Mouse (Mus musculus) forebrain, postnatal 0 days (tissue): ENCODE data around the gene Srpk1. TPM values are rescaled to one million over a fixed set of nuclear protein-coding genes. Genes with fewer than 3 reads are reported as not detected.

Experiments
- ATAC-seq: fragments of 200-750 bp; cut with Nextera tagmentation; 2 replicates; pipeline ENCODE4 v1.8.0; 2017; ENCODE audit warnings: mild to moderate bottlenecking, moderate library complexity
- DNase-seq: peaks from one replicate; pipeline ENCODE4 v3.0.0-alpha.2; 2015
- H3K27ac ChIP-seq: fragments of 300-500 bp; sonication (generic); 2 replicates; pipeline ENCODE4 v1.5.1; 2014; ENCODE audit warnings: low read depth, mild to moderate bottlenecking, antibody characterized with exemption, low read length, moderate library complexity, mixed read lengths
- H3K27me3 ChIP-seq: fragments of 300-500 bp; sonication (generic); 2 replicates; pipeline ENCODE4 v1.6.1; 2014; ENCODE audit warnings: mild to moderate bottlenecking, low read length, mixed read lengths; ENCODE audit not compliant: insufficient read depth
- H3K36me3 ChIP-seq: fragments of 300-500 bp; sonication (generic); 2 replicates; pipeline ENCODE4 v1.6.1; 2014; ENCODE audit warnings: mild to moderate bottlenecking, moderate library complexity; ENCODE audit not compliant: insufficient read depth
- H3K4me1 ChIP-seq: fragments of 300-500 bp; sonication (generic); 2 replicates; pipeline ENCODE4 v1.6.1; 2014; ENCODE audit warnings: antibody characterized with exemption; ENCODE audit not compliant: insufficient read depth
- H3K4me2 ChIP-seq: fragments of 300-500 bp; sonication (generic); 2 replicates; pipeline ENCODE4 v1.6.1; 2014; ENCODE audit warnings: low read depth, mild to moderate bottlenecking, moderate library complexity
- H3K4me3 ChIP-seq: fragments of 300-500 bp; sonication (generic); 2 replicates; pipeline ENCODE4 v1.5.1; 2014; ENCODE audit warnings: low read depth, low read length, mixed read lengths
- H3K9ac ChIP-seq: fragments of 300-500 bp; sonication (generic); 2 replicates; pipeline ENCODE4 v1.6.1; 2014; ENCODE audit warnings: mild to moderate bottlenecking
- H3K9me3 ChIP-seq: fragments of 300-500 bp; sonication (generic); 2 replicates; pipeline ENCODE4 v1.6.1; 2016; ENCODE audit warnings: low read length
- CTCF ChIP-seq: sonication (generic); IDR thresholded peaks from 2 replicates; pipeline ENCODE4 v1.5.1; 2016; ENCODE audit warnings: antibody characterized with exemption, control low read depth, low read depth
- WGBS: fragments of 180-500 bp; shearing (Covaris S2); extraction: QIAGEN DNeasy Blood & Tissue Kit; methylation state at CpG from one replicate; pipeline ENCODE4 v1.1.7; 2014; 5-methylcytosine and 5-hydroxymethylcytosine counted together
- polyA plus RNA-seq: library from polyadenylated mRNA; unstranded; fragments of >200 nt; fragmentation: Nextera tagmentation; extraction: Ambion mirVana; gene quantifications from 2 replicates; pipeline ENCODE4 v1.2.1, GENCODE M21; 2015
- total RNA-seq: library from RNA; depleted of rRNA; stranded (reverse); fragments of >200 nt; gene quantifications from 2 replicates; pipeline ENCODE4 v1.2.3, GENCODE M21; 2014; rRNA removed

The Srpk1 gene
- total RNA-seq: 55.4 and 69.6 TPM in 2 replicates
- polyA plus RNA-seq: 66.6 and 75.1 TPM in 2 replicates

DNA sequence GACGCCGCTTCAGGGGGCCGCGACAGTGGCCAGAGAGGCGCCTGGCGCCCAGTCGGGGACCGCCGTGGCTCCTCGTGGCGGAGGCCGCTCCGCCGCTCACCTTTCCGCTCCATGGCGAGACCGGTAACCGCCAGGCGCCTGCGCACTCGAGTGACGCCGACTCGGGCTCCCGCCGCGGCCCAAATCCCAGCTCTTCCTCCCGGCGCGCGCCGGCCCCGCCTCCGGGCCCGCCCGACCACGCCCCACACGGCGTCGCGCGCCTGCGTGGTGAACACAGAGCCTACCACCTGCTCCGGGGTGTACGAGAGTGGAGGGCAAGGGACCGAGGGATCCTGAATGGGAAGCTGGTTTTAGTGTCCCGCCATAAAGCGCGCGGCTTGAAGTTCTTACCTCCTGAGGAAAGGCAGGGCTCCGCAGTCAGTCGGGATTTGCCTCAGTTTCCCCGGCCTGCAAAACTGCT, at the start of gene Srpk1:
Gene Srpk1 (minus strand): TSS at position 410 of the 460 bp plus-strand sequence.
- ATAC-seq: peak; percentile 97
- 3% methylated on average over 51 of the region's 53 CpGs for WGBS
- peak within 1 kb of the TSS; percentile 97 for H3K4me3 ChIP-seq

DNA sequence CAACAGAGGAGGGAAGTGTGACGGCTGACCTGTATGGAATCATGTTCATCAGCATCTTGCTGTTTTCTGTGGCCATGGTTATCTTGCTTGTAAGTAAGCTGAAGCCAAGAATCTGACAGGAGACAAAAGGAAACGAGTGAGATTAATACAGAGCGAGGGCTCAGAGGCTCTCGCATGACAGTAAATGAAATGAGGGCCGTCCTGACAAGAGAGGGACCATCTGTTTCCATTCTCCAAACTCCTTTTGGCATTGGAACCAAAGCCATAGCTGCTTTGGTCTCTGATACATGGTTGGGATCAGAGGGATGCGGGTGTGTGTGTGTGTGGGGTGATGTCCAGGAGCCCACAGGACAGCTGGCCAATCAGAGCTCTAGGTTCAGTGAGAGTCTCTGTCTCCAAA, 37.1 kb upstream of the Srpk1 start:
- DNase-seq: no peak
- H3K4me3 ChIP-seq: no peak overlapping the region
- no peak for TF ChIP-seq CTCF
- no peaks in the 10 kb centered on the region for H3K4me1 ChIP-seq
- no peak overlapping the region for H3K9ac ChIP-seq
- WGBS: 32% methylated on average over 6 of the region's 6 CpGs
- ATAC-seq: no peak
- no peak overlapping the region for H3K4me2 ChIP-seq
- no peak overlapping the region for H3K27ac ChIP-seq
- H3K9me3 ChIP-seq: no peaks in the 10 kb centered on the region
- no peaks in the 10 kb centered on the region for H3K36me3 ChIP-seq
- no peaks in the 10 kb centered on the region for H3K27me3 ChIP-seq

More for the DNA sequence above, at the start of gene Srpk1:
- Histone ChIP-seq H3K36me3 (peaks cover 5% of the 10 kb centered on the region), H3K9ac (peak within 1 kb of the TSS; percentile 97), H3K9me3 (no peaks in the 10 kb centered on the region), H3K4me2 (peak within 1 kb of the TSS; percentile 91), H3K27me3 (no peaks in the 10 kb centered on the region), H3K27ac (peak within 1 kb of the TSS; percentile 95), H3K4me1 (peaks cover 11% of the 10 kb centered on the region)
- no peak for TF ChIP-seq CTCF
- peak; percentile 96 for DNase-seq

DNA sequence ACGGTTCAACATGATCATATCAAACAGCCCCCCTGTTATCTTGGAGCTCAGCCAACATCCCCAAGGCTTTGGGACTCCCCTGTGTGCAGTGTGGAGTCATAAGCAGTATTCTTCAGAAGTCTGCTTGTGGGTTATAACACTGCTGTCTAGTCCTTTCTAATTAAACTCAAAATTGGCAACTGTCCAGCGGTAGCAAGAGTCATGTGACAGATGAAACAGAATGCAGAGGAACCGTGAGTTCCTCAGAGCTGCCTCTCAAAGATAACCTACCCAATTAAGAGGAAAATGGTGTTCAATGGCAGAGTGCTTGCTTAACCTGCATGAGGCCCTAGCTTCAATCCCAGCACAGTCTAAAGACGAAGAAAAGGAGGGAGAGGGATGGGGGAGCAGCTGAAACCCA, 35.4 kb upstream of the Srpk1 start:
- WGBS: 6% methylated on average over 4 of the region's 4 CpGs
- no peak overlapping the region for H3K4me2 ChIP-seq
- no peak for TF ChIP-seq CTCF
- H3K4me3 ChIP-seq: no peak overlapping the region
- no peaks in the 10 kb centered on the region for H3K9me3 ChIP-seq
- H3K27ac ChIP-seq: peak overlapping the region; percentile 21; the same call in 1 of the 2 replicates
- peak; percentile 69 for DNase-seq
- peak; percentile 86 for ATAC-seq
- no peaks in the 10 kb centered on the region for H3K27me3 ChIP-seq
- H3K36me3 ChIP-seq: no peaks in the 10 kb centered on the region
- H3K9ac ChIP-seq: no peak overlapping the region
- no peaks in the 10 kb centered on the region for H3K4me1 ChIP-seq

DNA sequence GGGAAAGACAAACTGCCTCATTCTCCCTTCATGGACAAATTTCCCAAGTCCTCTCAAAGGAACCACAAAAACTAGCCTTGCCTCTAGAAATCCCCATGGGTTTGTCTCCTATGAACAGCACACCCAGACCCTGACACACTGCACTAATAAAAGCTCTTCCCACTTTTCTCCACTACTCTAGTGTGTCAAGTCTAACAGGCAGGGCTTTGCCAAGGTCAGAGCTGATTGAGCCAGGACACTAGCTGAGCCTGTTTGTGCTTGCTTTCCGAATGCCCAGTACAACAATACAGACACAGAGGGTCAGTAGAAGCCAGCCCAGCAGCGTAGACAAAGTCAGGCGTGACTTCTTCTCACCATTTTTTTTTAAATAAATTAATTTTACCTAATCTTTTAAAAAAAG, 27.8 kb upstream of the Srpk1 start:
- H3K9me3 ChIP-seq: no peaks in the 10 kb centered on the region
- H3K4me3 ChIP-seq: no peak overlapping the region
- H3K27me3 ChIP-seq: no peaks in the 10 kb centered on the region
- no peak overlapping the region for H3K9ac ChIP-seq
- DNase-seq: no peak
- no peak for ATAC-seq
- no peak overlapping the region for H3K4me2 ChIP-seq
- 69% methylated on average over 3 of the region's 3 CpGs for WGBS
- H3K4me1 ChIP-seq: no peaks in the 10 kb centered on the region
- no peak overlapping the region for H3K27ac ChIP-seq
- TF ChIP-seq CTCF: no peak
- H3K36me3 ChIP-seq: no peaks in the 10 kb centered on the region

- no peaks in the 10 kb centered on the region for H3K4me1 ChIP-seq
- no peak overlapping the region for H3K9ac ChIP-seq
- 54% methylated on average over 6 of the region's 6 CpGs for WGBS
- no peak for ATAC-seq
- H3K9me3 ChIP-seq: no peaks in the 10 kb centered on the region
- H3K27ac ChIP-seq: no peak overlapping the region
- peak; percentile 17 for DNase-seq
- H3K27me3 ChIP-seq: no peaks in the 10 kb centered on the region
- no peaks in the 10 kb centered on the region for H3K36me3 ChIP-seq
- no peak overlapping the region for H3K4me2 ChIP-seq
- no peak overlapping the region for H3K4me3 ChIP-seq
- TF ChIP-seq CTCF: peak; percentile 70
Measured at GRCm38 (mm10) chr17:28648607-28649370, 26.3 kb upstream of the Srpk1 start.

GRCm38 (mm10) chr17:28646221-28646620, 23.7 kb upstream of the Srpk1 start:
- Histone ChIP-seq H3K4me2 (no peak overlapping the region), H3K4me1 (no peaks in the 10 kb centered on the region), H3K36me3 (no peaks in the 10 kb centered on the region), H3K9ac (no peak overlapping the region), H3K4me3 (no peak overlapping the region), H3K27me3 (no peaks in the 10 kb centered on the region), H3K27ac (no peak overlapping the region), H3K9me3 (no peaks in the 10 kb centered on the region)
- DNase-seq: no peak
- no peak for ATAC-seq
- 79% methylated on average over 3 of the region's 3 CpGs for WGBS
- no peak for TF ChIP-seq CTCF

- Histone ChIP-seq H3K4me3 (no peak overlapping the region), H3K9me3 (no peaks in the 10 kb centered on the region), H3K4me1 (no peaks in the 10 kb centered on the region), H3K9ac (no peak overlapping the region), H3K27ac (no peak overlapping the region), H3K27me3 (no peaks in the 10 kb centered on the region), H3K4me2 (no peak overlapping the region), H3K36me3 (no peaks in the 10 kb centered on the region)
- TF ChIP-seq CTCF: no peak
- DNase-seq (no peak), ATAC-seq (no peak)
- WGBS: 62% methylated on average over 4 of the region's 4 CpGs
Measured at GRCm38 (mm10) chr17:28644112-28644511, 21.6 kb upstream of the Srpk1 start.
